Mouse (Mus musculus) cerebral cortex, adult 2 months (tissue): ENCODE results near the gene Gprc5b.

Experiments
- WGBS: fragments of 180-500 bp; shearing (Covaris S2); methylation state at CpG from one replicate; pipeline ENCODE4 v1.1.7; 2018; 5-methylcytosine and 5-hydroxymethylcytosine counted together

Gprc5b gene

GRCm38 (mm10) chr7:118995007-118995406, at the start of gene Gprc5b:
Gene Gprc5b, minus strand, starts transcription at chr7:118995211.
- WGBS: 2% methylated on average over 42 of the region's 44 CpGs

GRCm38 (mm10) chr7:119034243-119034961, 39.4 kb upstream of the Gprc5b start:
- WGBS: 77% methylated on average over 15 of the region's 15 CpGs

GRCm38 (mm10) chr7:119023394-119023921, 28.4 kb upstream of the Gprc5b start:
- WGBS: 20% methylated on average over 17 of the region's 17 CpGs

GRCm38 (mm10) chr7:119022238-119023156, 27.5 kb upstream of the Gprc5b start:
- 78% methylated on average over 19 of the region's 19 CpGs for WGBS

GRCm38 (mm10) chr7:119019537-119019936, 24.5 kb upstream of the Gprc5b start:
- WGBS: 17% methylated on average over 4 of the region's 4 CpGs

GRCm38 (mm10) chr7:119015736-119016135, 20.7 kb upstream of the Gprc5b start:
- 10% methylated on average over 3 of the region's 3 CpGs for WGBS

- WGBS: 17% methylated on average over 5 of the region's 5 CpGs
These were observed 16.0 kb upstream of the Gprc5b start for GRCm38 (mm10) chr7:119010854-119011529.

GRCm38 (mm10) chr7:119002501-119002900, 7.5 kb upstream of the Gprc5b start:
- 36% methylated on average over 2 of the region's 2 CpGs for WGBS

- 81% methylated on average over 2 of the region's 2 CpGs for WGBS
These were observed 7.0 kb upstream of the Gprc5b start for GRCm38 (mm10) chr7:119001965-119002364.

- WGBS: 82% methylated on average over 2 of the region's 2 CpGs
These were observed 4.8 kb upstream of the Gprc5b start for GRCm38 (mm10) chr7:118999857-119000256.

GRCm38 (mm10) chr7:118996137-118996837, 1.3 kb upstream of the Gprc5b start:
- whole genome bisulfite sequencing: 9% methylated on average over 13 of the region's 13 CpGs

- WGBS: 6% methylated on average over 14 of the region's 14 CpGs
These were observed 660 bp upstream of the Gprc5b start for GRCm38 (mm10) chr7:118995671-118996070.

GRCm38 (mm10) chr7:118994231-118994842, 674 bp downstream of the Gprc5b start:
- 9% methylated on average over 21 of the region's 21 CpGs for WGBS

GRCm38 (mm10) chr7:118993597-118994230, 1.3 kb downstream of the Gprc5b start:
- WGBS: 5% methylated on average over 26 of the region's 26 CpGs

- 33% methylated on average over 13 of the region's 13 CpGs for WGBS
These were observed 2.2 kb downstream of the Gprc5b start for GRCm38 (mm10) chr7:118992623-118993405.

GRCm38 (mm10) chr7:118992080-118992560, 2.9 kb downstream of the Gprc5b start:
- 27% methylated on average over 6 of the region's 6 CpGs for WGBS

GRCm38 (mm10) chr7:118991341-118991884, 3.6 kb downstream of the Gprc5b start:
- WGBS: 44% methylated on average over 4 of the region's 4 CpGs

- 23% methylated on average over 6 of the region's 6 CpGs for WGBS
These were observed 4.7 kb downstream of the Gprc5b start for GRCm38 (mm10) chr7:118990282-118990681.

- 87% methylated on average over 5 of the region's 5 CpGs for WGBS
These were observed 5.6 kb downstream of the Gprc5b start for GRCm38 (mm10) chr7:118989275-118989856.
